Mouse (Mus musculus) CH12.LX (cell line): Measurements from ENCODE around the gene Pipox.

Experiments
- BHLHE40 ChIP-seq: IDR thresholded peaks from 2 replicates; pipeline ENCODE4 v1.6.1; 2011; ENCODE audit warnings: mild to moderate bottlenecking, low read depth, low read length, improper control_type of control experiment
- CTCF ChIP-seq, 2 experiments: IDR thresholded peaks in 1 of 2; conservative IDR thresholded peaks in 1 of 2; 2 replicates each; pipeline ENCODE4 v1.5.1; 2011 to 2012; ENCODE audit warnings: low read depth in 2 of 2, low read length in 2 of 2, improper control_type of control experiment in 1 of 2, inconsistent platforms in 1 of 2, mild to moderate bottlenecking in 1 of 2, moderate library complexity in 1 of 2
- EP300 ChIP-seq: IDR thresholded peaks from 2 replicates; pipeline ENCODE4 v1.6.1; 2011; ENCODE audit warnings: low read length, improper control_type of control experiment
- IRF4 ChIP-seq: IDR thresholded peaks from 2 replicates; pipeline ENCODE4 v1.6.1; 2014; ENCODE audit warnings: low read depth, mild to moderate bottlenecking, inconsistent platforms, low read length, improper control_type of control experiment
- MAFK ChIP-seq: IDR thresholded peaks from 2 replicates; pipeline ENCODE4 v1.6.1; 2011; ENCODE audit warnings: low read length, improper control_type of control experiment; ENCODE audit not compliant: insufficient replicate concordance
- MAZ ChIP-seq: IDR thresholded peaks from 2 replicates; pipeline ENCODE4 v1.6.1; 2012; ENCODE audit warnings: low read depth, mild to moderate bottlenecking, inconsistent platforms, low read length, improper control_type of control experiment, moderate library complexity
- NELFE ChIP-seq: IDR thresholded peaks from 2 replicates; pipeline ENCODE4 v1.6.1; 2011; ENCODE audit warnings: low read depth, low read length, improper control_type of control experiment
- POLR2A ChIP-seq: IDR thresholded peaks from 2 replicates; pipeline ENCODE4 v1.6.1; 2011; ENCODE audit warnings: low read depth, mild to moderate bottlenecking, improper control_type of control experiment, low read length
- POLR2AphosphoS2 ChIP-seq: IDR thresholded peaks from 2 replicates; pipeline ENCODE4 v1.6.1; 2011; ENCODE audit warnings: low read depth, low read length, improper control_type of control experiment
- RCOR1 ChIP-seq: conservative IDR thresholded peaks from 2 replicates; pipeline ENCODE4 v1.6.1; 2012; ENCODE audit warnings: low read depth, mild to moderate bottlenecking, inconsistent platforms, low read length, improper control_type of control experiment
- USF2 ChIP-seq: conservative IDR thresholded peaks from 2 replicates; pipeline ENCODE4 v1.6.1; 2011; ENCODE audit warnings: low read depth, low read length, improper control_type of control experiment
- ZKSCAN1 ChIP-seq: IDR thresholded peaks from 2 replicates; pipeline ENCODE4 v1.6.1; 2012; ENCODE audit warnings: low read depth, inconsistent platforms, low read length, improper control_type of control experiment, borderline replicate concordance

DNA sequence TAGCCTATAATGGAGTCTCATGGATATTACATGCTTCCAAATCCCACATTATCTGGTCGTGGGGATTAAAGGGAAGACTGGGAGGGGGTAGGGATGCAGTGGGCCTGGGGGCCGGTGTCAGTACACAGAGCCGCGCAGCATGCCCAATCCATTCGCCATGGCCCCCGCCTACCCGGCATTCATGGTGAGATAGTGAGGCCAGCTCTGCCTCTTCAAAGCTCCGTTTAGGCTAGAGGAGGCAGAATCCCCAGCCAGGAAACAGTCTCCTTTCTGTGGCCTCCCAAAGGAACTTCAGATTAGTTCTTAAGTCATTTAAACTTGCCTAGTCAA, 8.7 kb downstream of the Pipox start:
- no peak for TF ChIP-seq EP300
- TF ChIP-seq MAZ = no peak
- no peak for TF ChIP-seq IRF4
- TF ChIP-seq CTCF (conservative IDR thresholded peaks at IDR 0.05 in 1 of 2, IDR thresholded peaks at IDR 0.05 in 1 of 2; ENCODE audit: low read depth in 2 of 2, low read length in 2 of 2) = no peak
- no peak for TF ChIP-seq POLR2A
- TF ChIP-seq BHLHE40 = no peak
- TF ChIP-seq RCOR1 = no peak
- no peak for TF ChIP-seq ZKSCAN1
- no peak for TF ChIP-seq USF2
- no peak for TF ChIP-seq POLR2AphosphoS2
- no peak for TF ChIP-seq MAFK
- TF ChIP-seq NELFE = no peak
